Mouse (Mus musculus) intestine, embryonic 16.5 days (tissue): ENCODE measurements at regions not wholly inside any gene's neighbourhood (a gene's known extent, or its start where the extent isn't known, plus 50 kb on each side); places are given as distances from the start of the nearest gene placed in this dataset.

ENCODE experiments used
- ATAC-seq: fragments of 200-750 bp; cut with Nextera tagmentation; 2 replicates; pipeline ENCODE4 v1.8.0; 2017; ENCODE audit warnings: moderate TSS enrichment, moderate library complexity
- H3K27ac ChIP-seq: fragments of 300-500 bp; sonication (generic); 2 replicates; pipeline ENCODE4 v1.5.1; 2014; ENCODE audit warnings: mild to moderate bottlenecking, low read length
- H3K27me3 ChIP-seq: fragments of 300-500 bp; sonication (generic); replicated peaks from 2 replicates; pipeline ENCODE4 v1.6.1; 2014; ENCODE audit warnings: low read length, control low read depth, mixed read lengths; ENCODE audit not compliant: control insufficient read depth, insufficient read depth
- H3K36me3 ChIP-seq: fragments of 300-500 bp; sonication (generic); 2 replicates; pipeline ENCODE4 v1.6.1; 2014; ENCODE audit warnings: low read length, control low read depth; ENCODE audit not compliant: control insufficient read depth, insufficient read depth
- H3K4me1 ChIP-seq: fragments of 300-500 bp; sonication (generic); 2 replicates; pipeline ENCODE4 v1.6.1; 2014; ENCODE audit warnings: low read length, control low read depth, mixed read lengths; ENCODE audit not compliant: control insufficient read depth, insufficient read depth
- H3K4me2 ChIP-seq: fragments of 300-500 bp; sonication (generic); 2 replicates; pipeline ENCODE4 v1.6.1; 2014; ENCODE audit warnings: low read depth, low read length, control low read depth
- H3K4me3 ChIP-seq: fragments of 300-500 bp; sonication (generic); 2 replicates; pipeline ENCODE4 v1.5.1; 2014; ENCODE audit warnings: mild to moderate bottlenecking, low read length
- H3K9ac ChIP-seq: fragments of 300-500 bp; sonication (generic); 2 replicates; pipeline ENCODE4 v1.6.1; 2014; ENCODE audit warnings: low read depth, low read length
- H3K9me3 ChIP-seq: fragments of 300-500 bp; sonication (generic); 2 replicates; pipeline ENCODE4 v1.6.1; 2016; ENCODE audit warnings: low read length, control low read depth; ENCODE audit not compliant: control insufficient read depth
- WGBS: fragments of 180-500 bp; shearing (Covaris S2); extraction: QIAGEN DNeasy Blood & Tissue Kit; methylation state at CpG from one replicate; pipeline ENCODE4 v1.1.7; 2014; 5-methylcytosine and 5-hydroxymethylcytosine counted together

- H3K4me2 ChIP-seq = no peak overlapping the region
Measured at GRCm38 (mm10) chr4:125261547-125261946, 133.9 kb upstream of the Zc3h12a start.

GRCm38 (mm10) chr4:125259306-125259705 lies 131.7 kb upstream of the Zc3h12a start:
- Histone ChIP-seq H3K9me3 (no peaks in the 10 kb centered on the region), H3K4me2 (no peak overlapping the region), H3K4me1 (no peaks in the 10 kb centered on the region), H3K36me3 (no peaks in the 10 kb centered on the region), H3K27me3 (no peaks in the 10 kb centered on the region), H3K9ac (no peak overlapping the region), H3K4me3 (no peak overlapping the region), H3K27ac (no peak overlapping the region)
- 41% methylated on average over 10 of the region's 10 CpGs for WGBS
- ATAC-seq = no peak

More at GRCm38 (mm10) chr4:125261547-125261946, 133.9 kb upstream of the Zc3h12a start:
- Histone ChIP-seq H3K36me3 (no peaks in the 10 kb centered on the region), H3K4me3 (no peak overlapping the region), H3K27ac (no peak overlapping the region), H3K9me3 (no peaks in the 10 kb centered on the region), H3K27me3 (no peaks in the 10 kb centered on the region), H3K9ac (no peak overlapping the region), H3K4me1 (no peaks in the 10 kb centered on the region)
- whole genome bisulfite sequencing = 61% methylated on average over 8 of the region's 8 CpGs
- ATAC-seq = no peak

GRCm38 (mm10) chr4:125257916-125258315 lies 130.3 kb upstream of the Zc3h12a start:
- ATAC-seq = no peak
- no peaks in the 10 kb centered on the region for H3K27me3 ChIP-seq
- no peak overlapping the region for H3K4me2 ChIP-seq
- WGBS = 49% methylated on average over 6 of the region's 6 CpGs
- H3K9me3 ChIP-seq = no peaks in the 10 kb centered on the region
- H3K27ac ChIP-seq = no peak overlapping the region
- no peak overlapping the region for H3K4me3 ChIP-seq
- H3K36me3 ChIP-seq = no peaks in the 10 kb centered on the region
- no peak overlapping the region for H3K9ac ChIP-seq
- no peaks in the 10 kb centered on the region for H3K4me1 ChIP-seq

- no peak for ATAC-seq
- no peak overlapping the region for H3K9ac ChIP-seq
- H3K4me3 ChIP-seq = no peak overlapping the region
- H3K4me1 ChIP-seq = no peaks in the 10 kb centered on the region
- no peaks in the 10 kb centered on the region for H3K9me3 ChIP-seq
- no peaks in the 10 kb centered on the region for H3K36me3 ChIP-seq
- WGBS = 77% methylated on average over 3 of the region's 3 CpGs
- H3K4me2 ChIP-seq = no peak overlapping the region
- no peaks in the 10 kb centered on the region for H3K27me3 ChIP-seq
- no peak overlapping the region for H3K27ac ChIP-seq
Measured at GRCm38 (mm10) chr4:125253161-125253560, 125.5 kb upstream of the Zc3h12a start.

- no peak for ATAC-seq
- no peak overlapping the region for H3K4me2 ChIP-seq
- H3K9ac ChIP-seq = no peak overlapping the region
- H3K36me3 ChIP-seq = no peaks in the 10 kb centered on the region
- H3K9me3 ChIP-seq = no peaks in the 10 kb centered on the region
- H3K4me1 ChIP-seq = no peaks in the 10 kb centered on the region
- no peak overlapping the region for H3K27ac ChIP-seq
- 65% methylated on average over 8 of the region's 8 CpGs for WGBS
- H3K4me3 ChIP-seq = no peak overlapping the region
- no peaks in the 10 kb centered on the region for H3K27me3 ChIP-seq
Measured at GRCm38 (mm10) chr4:125252228-125252627, 124.6 kb upstream of the Zc3h12a start.

- Histone ChIP-seq H3K4me2 (no peak overlapping the region), H3K9ac (no peak overlapping the region), H3K4me1 (no peaks in the 10 kb centered on the region), H3K27ac (no peak overlapping the region), H3K27me3 (no peaks in the 10 kb centered on the region), H3K36me3 (no peaks in the 10 kb centered on the region), H3K4me3 (no peak overlapping the region), H3K9me3 (no peaks in the 10 kb centered on the region)
- 65% methylated on average over 7 of the region's 7 CpGs for WGBS
- ATAC-seq = no peak
Measured at GRCm38 (mm10) chr4:125249061-125249460, 121.4 kb upstream of the Zc3h12a start.

GRCm38 (mm10) chr4:125246171-125246570 lies 118.5 kb upstream of the Zc3h12a start:
- 0 out of 2 replicates have a peak, but pooled peaks cover 2% of the 10 kb centered on the region for H3K27me3 ChIP-seq
- H3K9ac ChIP-seq = no peak overlapping the region
- 10% methylated on average over 5 of the region's 5 CpGs for WGBS
- H3K4me1 ChIP-seq = no peaks in the 10 kb centered on the region
- H3K4me3 ChIP-seq = no peak overlapping the region
- H3K36me3 ChIP-seq = no peaks in the 10 kb centered on the region
- ATAC-seq = no peak
- no peaks in the 10 kb centered on the region for H3K9me3 ChIP-seq
- H3K4me2 ChIP-seq = no peak overlapping the region
- no peak overlapping the region for H3K27ac ChIP-seq

GRCm38 (mm10) chr4:125242512-125242911 lies 114.9 kb upstream of the Zc3h12a start:
- WGBS = 42% methylated on average over 1 of the region's 1 CpGs
- no peak for ATAC-seq
- Histone ChIP-seq H3K27ac (no peak overlapping the region), H3K4me2 (no peak overlapping the region), H3K36me3 (no peaks in the 10 kb centered on the region), H3K9me3 (no peaks in the 10 kb centered on the region), H3K9ac (no peak overlapping the region), H3K4me1 (no peaks in the 10 kb centered on the region), H3K4me3 (no peak overlapping the region), H3K27me3 (peaks cover 2% of the 10 kb centered on the region; the same call in 1 of the 2 replicates)

- Histone ChIP-seq H3K27me3 (peaks cover 2% of the 10 kb centered on the region; the same call in 1 of the 2 replicates), H3K4me3 (no peak overlapping the region), H3K9me3 (no peaks in the 10 kb centered on the region), H3K4me2 (no peak overlapping the region), H3K36me3 (no peaks in the 10 kb centered on the region), H3K4me1 (no peaks in the 10 kb centered on the region), H3K27ac (no peak overlapping the region), H3K9ac (no peak overlapping the region)
- ATAC-seq = no peak
- WGBS = 27% methylated on average over 7 of the region's 7 CpGs
Measured at GRCm38 (mm10) chr4:125241577-125242262, 114.1 kb upstream of the Zc3h12a start.
